Mouse (Mus musculus): Measurements from ENCODE around the gene A530032D15Rik. TPM values are rescaled to one million over a fixed set of nuclear protein-coding genes. Genes with fewer than 3 reads are reported as not detected.
"Not testable (repeated sequence)": the region's sequence is repeated elsewhere in the genome, so short reads cannot be mapped to it uniquely, and the experiment has no call there.

Gene A530032D15Rik
- polyA plus RNA-seq, 1 experiment from 2014 or later, result not detected

DNA sequence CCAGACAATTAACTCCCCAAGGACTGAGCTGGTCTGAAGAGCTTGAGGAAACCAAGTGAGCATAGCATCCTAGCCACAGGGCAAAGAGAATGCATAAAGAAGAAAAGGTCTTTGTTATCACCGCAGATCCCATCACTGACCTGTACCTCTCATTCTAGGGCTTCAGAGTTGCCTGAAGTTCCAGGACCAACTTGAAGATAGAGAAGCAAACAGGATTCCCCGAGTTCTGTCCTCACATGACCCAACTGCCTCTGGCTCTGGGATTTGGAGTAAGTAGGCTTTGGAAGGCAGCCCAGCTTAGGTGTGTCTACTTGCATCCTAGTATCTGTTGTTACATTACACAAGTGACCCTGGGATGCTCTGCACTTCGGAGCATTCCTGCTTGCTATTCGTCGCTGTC lies 3.2 kb upstream of the A530032D15Rik start:
- not testable (repeated sequence) for H3K27ac ChIP-seq (replicated peaks; ENCODE audit: low read depth, low read length); H3K4me1 ChIP-seq (ENCODE audit: control insufficient read depth, insufficient read depth, low read length); H3K27me3 ChIP-seq (ENCODE audit: control insufficient read depth, insufficient read depth, low read length); H3K36me3 ChIP-seq (replicated peaks; ENCODE audit: control insufficient read depth, insufficient read depth, low read depth, low read length); DNase-seq (ENCODE audit: low spot score); ATAC-seq (replicated peaks; ENCODE audit: insufficient number of reproducible peaks, low FRiP score, low TSS enrichment, low read depth); H3K4me3 ChIP-seq (ENCODE audit: low read depth, low read length); H3K9ac ChIP-seq (replicated peaks; ENCODE audit: low read length); H3K9me3 ChIP-seq (replicated peaks; ENCODE audit: control insufficient read depth, low read length); H3K4me2 ChIP-seq (ENCODE audit: low read depth, low read length)
- WGBS, result 71% methylated on average over 2 of the region's 5 CpGs

DNA sequence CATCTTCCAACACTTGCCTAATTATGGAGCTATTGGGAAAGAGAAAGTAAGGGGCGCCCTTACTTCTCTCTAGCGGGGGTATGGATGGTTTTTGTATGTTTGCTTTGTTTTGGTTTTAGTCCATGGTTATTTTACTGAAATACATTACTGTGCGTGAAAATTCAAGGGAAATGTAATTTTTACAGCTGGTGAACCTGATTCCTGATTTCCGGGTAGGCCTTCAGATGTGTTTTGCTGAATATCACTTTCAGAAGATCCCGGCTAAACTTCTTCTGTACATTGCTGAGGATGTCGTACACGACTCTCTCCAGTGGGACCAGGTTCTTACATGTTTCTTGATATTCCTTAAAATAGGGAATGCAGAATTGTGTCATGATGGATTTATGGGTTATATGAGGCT lies 2.6 kb upstream of the A530032D15Rik start:
- ATAC-seq (replicated peaks; ENCODE audit: insufficient number of reproducible peaks, low FRiP score, low TSS enrichment, low read depth); H3K27me3 ChIP-seq (ENCODE audit: control insufficient read depth, insufficient read depth, low read length); H3K36me3 ChIP-seq (replicated peaks; ENCODE audit: control insufficient read depth, insufficient read depth, low read depth, low read length); H3K4me1 ChIP-seq (ENCODE audit: control insufficient read depth, insufficient read depth, low read length); H3K4me3 ChIP-seq (ENCODE audit: low read depth, low read length); H3K27ac ChIP-seq (replicated peaks; ENCODE audit: low read depth, low read length); H3K9ac ChIP-seq (replicated peaks; ENCODE audit: low read length); H3K9me3 ChIP-seq (replicated peaks; ENCODE audit: control insufficient read depth, low read length); DNase-seq (ENCODE audit: low spot score); H3K4me2 ChIP-seq (ENCODE audit: low read depth, low read length): not testable (repeated sequence)
- 84% methylated on average over 7 of the region's 7 CpGs for WGBS

DNA sequence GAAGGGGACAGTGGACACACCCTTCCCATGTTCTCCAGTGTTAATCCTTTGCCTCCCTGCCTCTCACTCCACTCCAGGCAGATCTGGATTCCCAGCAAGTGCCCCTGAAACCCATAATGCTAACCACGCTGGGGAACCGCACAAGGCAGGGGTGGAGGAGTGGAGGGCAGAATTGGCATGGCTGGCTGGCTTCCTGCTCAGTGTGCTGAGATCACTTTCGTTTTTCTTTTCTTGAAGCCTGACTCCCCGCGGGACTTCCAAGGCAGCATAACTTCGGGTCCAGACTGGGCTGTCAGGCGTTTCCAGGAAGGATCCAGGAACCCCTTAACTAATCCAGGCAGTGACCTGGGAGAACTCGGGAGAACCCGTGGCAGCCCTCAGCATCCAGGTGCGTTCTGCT lies 1.9 kb upstream of the A530032D15Rik start:
- H3K4me1 ChIP-seq (ENCODE audit: control insufficient read depth, insufficient read depth, low read length); H3K27ac ChIP-seq (replicated peaks; ENCODE audit: low read depth, low read length); H3K36me3 ChIP-seq (replicated peaks; ENCODE audit: control insufficient read depth, insufficient read depth, low read depth, low read length); H3K4me2 ChIP-seq (ENCODE audit: low read depth, low read length); H3K9ac ChIP-seq (replicated peaks; ENCODE audit: low read length); H3K4me3 ChIP-seq (ENCODE audit: low read depth, low read length); ATAC-seq (replicated peaks; ENCODE audit: insufficient number of reproducible peaks, low FRiP score, low TSS enrichment, low read depth); H3K27me3 ChIP-seq (ENCODE audit: control insufficient read depth, insufficient read depth, low read length); DNase-seq (ENCODE audit: low spot score); H3K9me3 ChIP-seq (replicated peaks; ENCODE audit: control insufficient read depth, low read length): not testable (repeated sequence)
- 72% methylated on average over 9 of the region's 10 CpGs for WGBS

DNA sequence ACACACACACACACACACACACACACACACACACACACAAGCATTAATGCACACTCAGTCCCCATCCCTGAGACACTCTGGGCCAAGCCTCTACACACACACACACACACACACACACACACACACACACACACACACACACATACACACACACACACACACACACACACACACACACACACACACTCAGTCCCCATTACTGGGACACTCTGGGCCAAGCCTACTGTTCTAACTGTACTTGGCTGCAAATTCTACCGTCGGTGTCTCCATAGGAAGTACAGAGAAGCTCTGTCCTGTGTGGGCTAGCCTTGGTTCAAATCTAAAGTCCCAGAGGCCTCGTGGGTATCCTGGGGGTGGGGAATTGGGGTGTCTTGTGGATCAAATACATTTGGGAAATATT lies 1.2 kb upstream of the A530032D15Rik start:
- H3K4me3 ChIP-seq (ENCODE audit: low read depth, low read length); H3K27ac ChIP-seq (replicated peaks; ENCODE audit: low read depth, low read length); H3K4me2 ChIP-seq (ENCODE audit: low read depth, low read length); H3K36me3 ChIP-seq (replicated peaks; ENCODE audit: control insufficient read depth, insufficient read depth, low read depth, low read length); H3K4me1 ChIP-seq (ENCODE audit: control insufficient read depth, insufficient read depth, low read length); H3K9me3 ChIP-seq (replicated peaks; ENCODE audit: control insufficient read depth, low read length); H3K27me3 ChIP-seq (ENCODE audit: control insufficient read depth, insufficient read depth, low read length); H3K9ac ChIP-seq (replicated peaks; ENCODE audit: low read length); ATAC-seq (replicated peaks; ENCODE audit: insufficient number of reproducible peaks, low FRiP score, low TSS enrichment, low read depth); DNase-seq (ENCODE audit: low spot score): not testable (repeated sequence)
- 85% methylated on average over 2 of the region's 3 CpGs for WGBS

DNA sequence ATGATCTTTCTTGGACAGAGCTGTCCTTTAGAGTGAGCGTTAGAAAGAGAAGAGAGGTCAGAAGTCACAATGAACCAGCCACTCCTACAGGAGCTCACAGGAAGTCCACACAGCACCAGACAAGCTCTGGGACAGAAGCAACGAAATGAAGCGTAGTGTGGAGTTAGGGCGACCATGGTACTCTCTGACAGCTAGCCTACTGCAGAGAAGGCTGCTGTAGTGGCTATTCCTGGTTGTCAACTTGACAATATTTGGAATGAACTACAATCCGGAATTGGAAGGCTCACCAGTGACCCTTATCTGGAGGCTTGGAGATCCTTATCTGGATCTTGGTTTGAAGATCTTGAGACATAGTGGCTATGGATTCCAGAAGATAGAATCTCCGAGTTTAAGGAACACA lies 3.6 kb downstream of the A530032D15Rik start:
- H3K27ac ChIP-seq (replicated peaks; ENCODE audit: low read depth, low read length); DNase-seq (ENCODE audit: low spot score); H3K4me3 ChIP-seq (ENCODE audit: low read depth, low read length); ATAC-seq (replicated peaks; ENCODE audit: insufficient number of reproducible peaks, low FRiP score, low TSS enrichment, low read depth); H3K9ac ChIP-seq (replicated peaks; ENCODE audit: low read length); H3K27me3 ChIP-seq (ENCODE audit: control insufficient read depth, insufficient read depth, low read length); H3K4me2 ChIP-seq (ENCODE audit: low read depth, low read length); H3K4me1 ChIP-seq (ENCODE audit: control insufficient read depth, insufficient read depth, low read length); H3K36me3 ChIP-seq (replicated peaks; ENCODE audit: control insufficient read depth, insufficient read depth, low read depth, low read length); H3K9me3 ChIP-seq (replicated peaks; ENCODE audit: control insufficient read depth, low read length): not testable (repeated sequence)
- WGBS, result 72% methylated on average over 5 of the region's 6 CpGs

DNA sequence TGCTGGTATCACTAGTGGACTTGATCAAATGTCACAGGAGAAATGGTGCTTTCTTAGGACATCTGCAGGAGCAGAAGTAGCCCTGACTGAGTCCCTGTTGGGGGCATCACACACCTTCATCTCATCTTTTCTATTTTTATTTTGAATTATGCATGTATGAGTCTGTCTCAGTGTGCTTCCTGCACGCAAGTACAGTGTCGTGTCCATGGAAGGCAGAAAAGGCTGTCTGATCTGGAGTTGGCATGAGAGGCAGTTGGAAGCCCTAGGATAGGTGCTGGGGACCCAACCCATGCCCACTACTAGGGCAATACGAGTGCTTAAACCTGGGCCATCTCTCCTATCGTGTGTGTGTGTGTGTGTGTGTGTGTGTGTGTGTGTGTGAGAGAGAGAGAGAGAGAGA lies 4.3 kb downstream of the A530032D15Rik start:
- not testable (repeated sequence) for H3K9me3 ChIP-seq (replicated peaks; ENCODE audit: control insufficient read depth, low read length); H3K4me3 ChIP-seq (ENCODE audit: low read depth, low read length); H3K4me2 ChIP-seq (ENCODE audit: low read depth, low read length); H3K27ac ChIP-seq (replicated peaks; ENCODE audit: low read depth, low read length); H3K27me3 ChIP-seq (ENCODE audit: control insufficient read depth, insufficient read depth, low read length); DNase-seq (ENCODE audit: low spot score); H3K4me1 ChIP-seq (ENCODE audit: control insufficient read depth, insufficient read depth, low read length); ATAC-seq (replicated peaks; ENCODE audit: insufficient number of reproducible peaks, low FRiP score, low TSS enrichment, low read depth); H3K36me3 ChIP-seq (replicated peaks; ENCODE audit: control insufficient read depth, insufficient read depth, low read depth, low read length); H3K9ac ChIP-seq (replicated peaks; ENCODE audit: low read length)
- WGBS, result 81% methylated on average over 3 of the region's 4 CpGs

DNA sequence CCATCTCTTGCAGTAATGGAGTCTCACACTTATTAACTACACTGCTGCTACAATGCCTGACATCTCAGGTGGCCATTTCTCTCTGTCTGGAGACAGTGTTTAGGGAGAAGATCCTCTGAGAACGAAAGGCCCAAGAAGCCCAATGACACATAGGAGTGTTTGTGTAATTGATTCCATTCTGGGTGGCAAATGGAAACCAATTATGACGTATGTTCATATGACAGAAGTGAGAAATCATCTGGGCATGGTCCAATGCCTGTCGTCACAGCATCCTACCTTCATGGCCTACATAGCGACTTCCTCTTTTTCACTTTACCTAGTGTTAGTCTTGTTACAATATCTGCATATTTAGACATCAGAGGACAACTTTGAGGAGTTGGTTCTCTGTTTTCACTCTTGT lies 7.9 kb downstream of the A530032D15Rik start:
- not testable (repeated sequence) for H3K9ac ChIP-seq (replicated peaks; ENCODE audit: low read length); H3K9me3 ChIP-seq (replicated peaks; ENCODE audit: control insufficient read depth, low read length); ATAC-seq (replicated peaks; ENCODE audit: insufficient number of reproducible peaks, low FRiP score, low TSS enrichment, low read depth); H3K4me3 ChIP-seq (ENCODE audit: low read depth, low read length); H3K27me3 ChIP-seq (ENCODE audit: control insufficient read depth, insufficient read depth, low read length); H3K27ac ChIP-seq (replicated peaks; ENCODE audit: low read depth, low read length); H3K4me2 ChIP-seq (ENCODE audit: low read depth, low read length); H3K4me1 ChIP-seq (ENCODE audit: control insufficient read depth, insufficient read depth, low read length); H3K36me3 ChIP-seq (replicated peaks; ENCODE audit: control insufficient read depth, insufficient read depth, low read depth, low read length); DNase-seq (ENCODE audit: low spot score)
- WGBS, result 86% methylated on average over 4 of the region's 4 CpGs

DNA sequence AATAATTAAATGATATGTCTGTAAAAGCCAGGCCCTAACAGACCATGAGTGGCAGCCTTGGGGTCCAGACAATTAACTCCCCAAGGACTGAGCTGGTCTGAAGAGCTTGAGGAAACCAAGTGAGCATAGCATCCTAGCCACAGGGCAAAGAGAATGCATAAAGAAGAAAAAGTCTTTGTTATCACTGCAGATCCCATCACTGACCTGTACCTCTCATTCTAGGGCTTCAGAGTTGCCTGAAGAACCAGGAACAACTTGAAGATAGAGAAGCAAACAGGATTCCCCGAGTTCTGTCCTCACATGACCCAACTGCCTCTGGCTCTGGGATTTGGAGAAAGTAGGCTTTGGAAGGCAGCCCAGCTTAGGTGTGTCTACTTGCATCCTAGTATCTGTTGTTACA lies 9.8 kb downstream of the A530032D15Rik start, which contains the start of gene Gm10553:
Gene Gm10553, plus strand, starts transcription at position 301 of the 400 bp plus-strand sequence.
- H3K27ac ChIP-seq (replicated peaks; ENCODE audit: low read depth, low read length); H3K9me3 ChIP-seq (replicated peaks; ENCODE audit: control insufficient read depth, low read length); DNase-seq (ENCODE audit: low spot score); H3K4me2 ChIP-seq (ENCODE audit: low read depth, low read length); H3K4me3 ChIP-seq (ENCODE audit: low read depth, low read length); H3K4me1 ChIP-seq (ENCODE audit: control insufficient read depth, insufficient read depth, low read length); H3K27me3 ChIP-seq (ENCODE audit: control insufficient read depth, insufficient read depth, low read length); H3K9ac ChIP-seq (replicated peaks; ENCODE audit: low read length); H3K36me3 ChIP-seq (replicated peaks; ENCODE audit: control insufficient read depth, insufficient read depth, low read depth, low read length); ATAC-seq (replicated peaks; ENCODE audit: insufficient number of reproducible peaks, low FRiP score, low TSS enrichment, low read depth): not testable (repeated sequence)
- WGBS, result 78% methylated on average over 1 of the region's 1 CpGs

Measured in embryonic facial prominence, embryonic 11.5 days (tissue).